Mouse (Mus musculus): ENCODE data around the gene Gm16429. TPM values are rescaled to one million over a fixed set of nuclear protein-coding genes. Genes with fewer than 3 reads are reported as not detected.
"Not testable (repeated sequence)": the region's sequence is repeated elsewhere in the genome, so short reads cannot be mapped to it uniquely, and the experiment has no call there.

Gm16429 gene
- total RNA-seq (2014; fragmentation: Nextera tagmentation) (not detected in 2 replicates), total RNA-seq (2017) (not detected in 2 replicates)

DNA sequence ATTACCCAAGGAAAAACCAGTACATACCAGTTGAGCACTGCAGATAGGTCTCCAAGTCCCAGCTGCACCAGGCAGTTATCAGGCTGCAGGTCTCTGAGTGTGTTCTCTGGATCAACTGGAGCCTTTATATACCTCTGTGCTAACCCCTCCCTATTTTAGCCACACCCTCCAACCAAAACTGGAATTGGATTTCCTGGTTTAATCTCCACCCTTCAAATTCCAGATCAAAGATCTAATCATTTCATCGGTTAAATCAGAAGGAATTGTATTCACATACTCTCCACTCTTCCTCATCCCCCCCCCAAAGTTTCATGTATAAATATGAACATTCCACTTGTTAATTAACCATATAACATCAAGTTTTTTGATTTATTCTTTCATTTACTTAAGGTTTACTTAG lies at the start of gene Gm16429:
TSS of gene Gm16429 (minus strand) at position 101 of the 400 bp plus-strand sequence.
- not testable (repeated sequence) for ATAC-seq (replicated peaks; ENCODE audit: low FRiP score, low TSS enrichment, poor library complexity, severe bottlenecking)

Other genes starting within 250 kb of the Gm16429 start
- not detected in 2 replicates for gene Gm7792, start 85.3 kb downstream of the Gm16429 start, total RNA-seq (2014; fragmentation: Nextera tagmentation)
- not detected in 2 replicates for gene Gm7792, start 85.3 kb downstream of the Gm16429 start, total RNA-seq (2017)
- not detected in 2 replicates for gene BC061212, start 141.5 kb upstream of the Gm16429 start, total RNA-seq (2014; fragmentation: Nextera tagmentation)
- not detected in 2 replicates for gene BC061212, start 141.5 kb upstream of the Gm16429 start, total RNA-seq (2017)
- gene Gm6351, start 147.3 kb upstream of the Gm16429 start, total RNA-seq (2014; fragmentation: Nextera tagmentation): not detected in 2 replicates
- not detected in 2 replicates for gene Gm6351, start 147.3 kb upstream of the Gm16429 start, total RNA-seq (2017)

All from megakaryocyte-erythroid progenitor cell, adult 5-6 weeks (primary cell).